Mouse (Mus musculus) gastrocnemius, postnatal 4 days (tissue): ENCODE results near the gene Prmt8. TPM values are rescaled to one million over a fixed set of nuclear protein-coding genes. Genes with fewer than 3 reads are reported as not detected.

ENCODE experiments used
- DNase-seq, 2 experiments: peaks; one replicate each; pipeline ENCODE4 v3.0.0; 2021 to 2022; ENCODE audit warnings: low spot score in 2 of 2, mixed read lengths in 2 of 2
- microRNA-seq: library from miRNA; unstranded; fragments of <30 nt; microRNA quantifications from one replicate; pipeline ENCODE4 v1.2.0, GENCODE M21; 2021
- total RNA-seq, 2 experiments: library from RNA; stranded (reverse); gene quantifications; 2 replicates each; pipeline ENCODE4 v1.2.3; 2021

Prmt8 gene
- total RNA-seq, 2 experiments from 2014 or later: 0.16 to 0.17 TPM

- no peak for DNase-seq
These were observed 100.0 kb downstream of the Prmt8 start for GRCm38 (mm10) chr6:127669313-127669712.

DNA sequence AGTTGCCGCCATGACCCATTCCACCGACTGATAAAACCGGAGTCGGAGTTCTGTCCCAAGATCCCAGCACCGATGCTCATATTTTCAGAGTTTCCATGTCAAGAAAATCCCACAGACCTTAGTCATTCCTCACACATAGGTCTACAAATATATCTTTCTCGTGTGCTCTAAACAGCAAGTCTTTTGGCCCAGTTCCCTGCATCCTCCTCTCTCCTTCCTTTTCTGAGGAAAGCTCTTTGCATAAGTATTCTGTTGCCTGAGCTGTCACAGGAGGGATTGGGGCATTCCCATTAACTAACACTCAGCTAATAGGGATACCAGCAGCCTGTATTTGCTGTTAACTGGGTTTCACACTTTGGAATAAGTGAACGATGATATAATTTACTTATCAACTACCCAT lies 106.0 kb downstream of the Prmt8 start:
- DNase-seq: no peak

- DNase-seq: no peak
These were observed 107.5 kb downstream of the Prmt8 start for GRCm38 (mm10) chr6:127661717-127662292.

DNA sequence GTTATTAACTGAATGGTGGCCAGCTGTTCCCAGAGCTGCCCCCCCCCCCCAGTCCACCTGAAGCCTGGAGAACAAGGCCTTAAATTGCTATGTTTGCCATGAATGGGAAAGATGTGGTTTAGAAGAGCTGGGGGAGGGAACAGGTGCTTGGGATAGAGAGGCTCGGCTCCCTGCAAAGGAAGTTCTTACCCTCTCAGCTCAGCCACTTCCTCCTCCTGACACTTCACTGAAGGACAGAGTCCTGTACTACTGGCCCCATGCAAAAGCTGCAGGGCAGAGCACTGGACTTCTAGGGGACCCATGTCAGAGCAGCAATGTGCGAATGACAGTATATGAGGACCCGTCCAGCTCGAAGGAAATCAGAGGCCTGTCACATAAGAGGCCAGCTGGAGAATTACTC lies 109.3 kb downstream of the Prmt8 start:
- DNase-seq: no peak

DNA sequence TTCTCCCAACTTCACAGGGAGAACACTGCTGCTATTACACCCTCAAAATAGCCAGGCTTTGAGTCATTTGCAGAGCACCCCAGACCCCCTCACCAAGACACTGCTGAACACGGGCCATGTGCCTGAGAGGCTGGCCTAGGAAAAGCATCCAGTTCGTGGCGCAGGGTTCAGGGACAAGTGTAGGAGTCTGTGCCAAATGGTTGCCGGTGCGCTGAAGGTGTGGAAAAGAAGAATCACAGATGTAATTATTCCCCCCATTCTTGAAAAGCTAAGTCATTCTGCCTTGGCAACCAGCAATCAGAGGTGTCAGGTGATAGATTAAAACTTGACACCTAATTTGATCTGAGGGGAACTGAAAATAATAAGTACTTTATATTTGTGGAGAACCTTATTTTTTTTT lies 109.8 kb downstream of the Prmt8 start:
- DNase-seq: no peak

GRCm38 (mm10) chr6:127657152-127657551 lies 112.1 kb downstream of the Prmt8 start:
- DNase-seq: no peak

- DNase-seq: no peak
These were observed 113.3 kb downstream of the Prmt8 start for GRCm38 (mm10) chr6:127655988-127656387.

DNA sequence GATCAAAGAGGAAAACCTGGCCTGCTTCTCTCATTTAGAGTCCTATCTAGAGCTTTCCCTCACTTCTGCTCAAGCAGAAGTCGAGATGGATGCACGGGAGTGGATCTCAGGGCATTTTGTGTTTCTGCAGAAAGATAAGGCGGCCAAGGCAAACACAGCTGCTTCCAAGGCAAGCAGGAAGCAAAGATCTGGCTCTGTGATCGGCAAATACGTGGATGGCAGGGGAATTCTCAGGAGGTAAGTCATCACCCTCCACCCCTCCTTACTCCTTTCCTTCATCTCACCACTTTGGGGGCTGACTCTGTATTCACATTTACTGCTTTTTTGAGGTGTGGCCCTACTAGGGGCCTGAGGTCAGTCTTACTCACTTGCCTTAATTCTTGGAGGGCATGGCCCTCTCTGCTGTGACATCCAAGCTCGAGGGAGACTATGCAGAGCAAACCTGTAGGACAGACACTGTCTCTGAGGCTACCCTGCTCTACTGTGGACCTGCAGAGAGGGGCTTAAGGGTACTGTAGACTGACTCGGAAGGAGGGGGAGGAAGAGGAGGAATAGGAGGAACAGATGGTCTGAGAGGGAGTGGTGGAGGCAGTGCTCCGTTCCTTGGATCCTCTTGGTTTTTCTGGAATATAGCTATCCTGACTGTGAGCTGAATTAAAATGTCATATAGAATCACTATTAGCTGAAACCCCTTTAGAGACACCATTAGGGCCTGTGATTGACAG lies 128.0 kb downstream of the Prmt8 start:
- no peak for DNase-seq

Small RNA genes within 50 kb of the gene (microRNA-seq; reads per million reads assigned to microRNA genes)
- not detected for gene Mir7233

Other genes with a start within 250 kb of the Prmt8 start
- gene Cracr2a, start 208.1 kb downstream of the Prmt8 start, total RNA-seq: 1 to 10 TPM; 1.4 to 2.0 TPM
- 10 to 100 TPM; 13.4 to 14.0 TPM for gene Tspan11, start 118.1 kb upstream of the Prmt8 start, total RNA-seq